Mouse (Mus musculus) cerebellum, adult 11 months (tissue): ENCODE results near the gene Sap18.
"Not testable (repeated sequence)": the region's sequence is repeated elsewhere in the genome, so short reads cannot be mapped to it uniquely, and the experiment has no call there.

Source experiments
- DNase-seq: peaks from one replicate; pipeline ENCODE4 v3.0.0; 2022

Gene Sap18

GRCm38 (mm10) chr14:57797991-57798931, at the start of gene Sap18:
Sap18 (plus strand) TSS chr14:57798180.
- DNase-seq, result peak; percentile 98

- DNase-seq, result no peak
These were observed 48.5 kb upstream of the Sap18 start for GRCm38 (mm10) chr14:57749501-57749900.

GRCm38 (mm10) chr14:57751006-57751405, 47.0 kb upstream of the Sap18 start:
- DNase-seq, result not testable (repeated sequence)

- no peak for DNase-seq
These were observed 44.5 kb upstream of the Sap18 start for GRCm38 (mm10) chr14:57753351-57753992.

- DNase-seq, result no peak
These were observed 42.3 kb upstream of the Sap18 start for GRCm38 (mm10) chr14:57755661-57756060.

- no peak for DNase-seq
These were observed 41.9 kb upstream of the Sap18 start for GRCm38 (mm10) chr14:57756094-57756493.

GRCm38 (mm10) chr14:57758237-57758636, 39.7 kb upstream of the Sap18 start, which contains the start of gene Lats2:
Lats2 (minus strand) TSS chr14:57758388.
- no peak for DNase-seq

GRCm38 (mm10) chr14:57760447-57761412, 37.2 kb upstream of the Sap18 start:
- no peak for DNase-seq

- DNase-seq, result no peak
These were observed 28.9 kb upstream of the Sap18 start for GRCm38 (mm10) chr14:57769102-57769501.

GRCm38 (mm10) chr14:57772157-57772815, 25.7 kb upstream of the Sap18 start:
- DNase-seq, result no peak

GRCm38 (mm10) chr14:57787406-57787805, 10.6 kb upstream of the Sap18 start:
- DNase-seq, result no peak

- no peak for DNase-seq
These were observed 8.7 kb upstream of the Sap18 start for GRCm38 (mm10) chr14:57789311-57789710.

GRCm38 (mm10) chr14:57789759-57790158, 8.2 kb upstream of the Sap18 start:
- DNase-seq, result no peak

- no peak for DNase-seq
These were observed 6.8 kb upstream of the Sap18 start for GRCm38 (mm10) chr14:57791171-57791570.

- DNase-seq, result no peak
These were observed 429 bp upstream of the Sap18 start for GRCm38 (mm10) chr14:57797551-57797950.

- no peak for DNase-seq
These were observed 5.8 kb downstream of the Sap18 start for GRCm38 (mm10) chr14:57803731-57804130.

- DNase-seq, result no peak
These were observed 10.6 kb downstream of the Sap18 start for GRCm38 (mm10) chr14:57808558-57808957.

- DNase-seq, result no peak
These were observed 12.9 kb downstream of the Sap18 start for GRCm38 (mm10) chr14:57810886-57811285.

GRCm38 (mm10) chr14:57811844-57812243, 13.9 kb downstream of the Sap18 start:
- no peak for DNase-seq

- DNase-seq, result no peak
These were observed 22.9 kb downstream of the Sap18 start for GRCm38 (mm10) chr14:57820839-57821238.

GRCm38 (mm10) chr14:57825788-57826751, 28.1 kb downstream of the Sap18 start, which contains the start of the genes Ska3 and Mrpl57:
Ska3 (minus strand) TSS chr14:57826185.
Mrpl57 (plus strand) TSS chr14:57826234.
- peak; percentile 84 for DNase-seq
